Mouse (Mus musculus): ENCODE results near the gene Ctu2. TPM values are rescaled to one million over a fixed set of nuclear protein-coding genes. Genes with fewer than 3 reads are reported as not detected.

The Ctu2 gene
- polyA plus RNA-seq, 1 experiment from 2014 or later: 29.6 TPM

DNA sequence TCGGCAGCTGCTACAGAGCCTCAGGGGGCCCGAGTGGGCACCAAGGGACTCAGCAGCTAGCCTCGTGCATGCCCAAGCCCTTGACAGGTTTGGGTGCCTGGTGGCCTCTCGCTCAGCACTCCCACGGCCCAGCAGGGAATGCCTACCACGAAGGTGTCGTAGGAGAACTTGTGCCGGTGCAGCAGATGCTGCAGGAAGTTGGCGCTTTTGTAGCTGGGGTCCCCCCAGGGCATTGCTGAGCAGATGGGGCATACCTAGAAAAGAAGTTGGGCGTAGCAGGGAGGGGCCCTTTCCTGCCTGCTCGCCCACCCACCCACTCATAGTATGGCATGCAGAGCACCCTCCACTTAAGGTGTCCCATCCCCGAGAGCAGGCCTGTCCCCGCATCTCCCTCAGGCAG, 8.1 kb upstream of the Ctu2 start:
- Histone ChIP-seq H3K27me3 (replicated peaks) (no peaks in the 10 kb centered on the region), H3K9ac (no peak overlapping the region), H3K36me3 (peaks cover 73% of the 10 kb centered on the region), H3K4me2 (no peak overlapping the region), H3K9me3 (no peaks in the 10 kb centered on the region), H3K4me3 (no peak overlapping the region), H3K4me1 (peaks cover 25% of the 10 kb centered on the region), H3K27ac (replicated peaks) (no peak overlapping the region)
- ATAC-seq (ENCODE audit: extremely low read depth, insufficient number of reproducible peaks, low FRiP score, low TSS enrichment): no peak
- 89% methylated on average over 13 of the region's 13 CpGs for WGBS

DNA sequence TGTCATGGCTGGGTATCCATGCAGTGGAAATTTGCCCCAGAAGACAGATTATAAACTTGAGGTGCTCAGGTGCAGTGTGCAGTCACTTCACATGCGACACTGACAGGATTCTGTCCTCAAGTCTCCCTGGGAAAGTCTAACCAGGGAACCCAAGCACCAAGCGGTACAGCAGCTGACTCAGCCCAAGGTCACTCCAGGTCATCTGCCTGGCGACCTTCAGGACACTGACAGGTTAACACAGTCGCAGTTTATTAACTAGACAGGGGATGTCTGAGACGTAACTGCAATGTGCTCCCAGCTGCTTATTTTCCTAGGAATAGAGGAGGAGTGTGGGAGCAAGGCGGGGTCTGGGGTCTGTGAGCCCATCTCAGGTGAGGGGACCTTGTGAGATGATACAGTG, 6.5 kb upstream of the Ctu2 start:
- H3K9me3 ChIP-seq: no peaks in the 10 kb centered on the region
- H3K27me3 ChIP-seq (replicated peaks): no peaks in the 10 kb centered on the region
- no peak overlapping the region for H3K27ac ChIP-seq (replicated peaks)
- 58% methylated on average over 6 of the region's 6 CpGs for WGBS
- no peak overlapping the region for H3K9ac ChIP-seq
- H3K36me3 ChIP-seq: peaks cover 87% of the 10 kb centered on the region
- ATAC-seq (ENCODE audit: extremely low read depth, insufficient number of reproducible peaks, low FRiP score, low TSS enrichment): no peak
- no peak overlapping the region for H3K4me3 ChIP-seq
- H3K4me1 ChIP-seq: peaks cover 16% of the 10 kb centered on the region
- no peak overlapping the region for H3K4me2 ChIP-seq

DNA sequence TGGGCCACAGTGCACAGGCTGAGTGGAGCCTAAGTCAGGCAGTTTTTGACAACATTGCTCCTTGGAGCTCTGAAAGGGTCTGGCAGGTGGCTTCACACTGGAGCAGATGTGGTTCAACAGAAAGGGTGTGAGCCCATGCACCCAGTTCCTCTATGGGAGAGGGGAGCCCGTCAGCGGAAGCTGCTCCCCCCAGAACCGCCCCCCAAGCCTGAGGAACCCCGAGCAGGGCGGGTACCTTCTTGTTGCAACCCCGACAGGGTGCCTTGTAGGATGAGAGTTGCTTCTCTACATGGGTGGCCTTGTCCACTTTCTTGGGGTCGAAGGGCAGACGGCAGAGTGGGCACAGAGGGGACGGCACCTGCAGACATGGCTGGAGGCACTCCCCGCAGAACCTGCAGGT, 6.0 kb upstream of the Ctu2 start:
- Histone ChIP-seq H3K4me2 (no peak overlapping the region), H3K9ac (no peak overlapping the region), H3K36me3 (peaks cover 87% of the 10 kb centered on the region), H3K4me3 (no peak overlapping the region), H3K9me3 (no peaks in the 10 kb centered on the region), H3K27ac (replicated peaks) (no peak overlapping the region), H3K4me1 (peaks cover 16% of the 10 kb centered on the region), H3K27me3 (replicated peaks) (no peaks in the 10 kb centered on the region)
- 87% methylated on average over 10 of the region's 10 CpGs for WGBS
- ATAC-seq (ENCODE audit: extremely low read depth, insufficient number of reproducible peaks, low FRiP score, low TSS enrichment): no peak

DNA sequence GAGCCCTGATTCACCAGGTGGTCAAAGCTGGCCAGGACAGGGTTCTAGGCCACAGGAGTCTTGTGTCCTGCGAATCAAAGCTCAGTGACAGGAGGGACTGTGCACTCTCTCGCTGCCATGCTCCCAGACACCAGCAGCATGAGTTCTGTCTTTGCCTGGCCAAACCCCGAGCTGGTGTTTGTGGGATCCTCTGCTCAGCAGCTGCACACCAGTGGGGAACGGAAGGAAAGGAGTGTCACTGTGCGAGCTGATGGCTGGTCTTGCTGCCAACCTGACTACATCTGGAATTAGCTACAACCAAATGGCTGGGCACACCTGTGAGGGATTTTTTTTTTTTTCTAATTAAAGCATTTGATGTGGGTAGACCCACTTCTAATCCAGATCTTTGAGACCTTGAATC, 5.3 kb upstream of the Ctu2 start:
- no peak overlapping the region for H3K27ac ChIP-seq (replicated peaks)
- 81% methylated on average over 5 of the region's 5 CpGs for WGBS
- no peaks in the 10 kb centered on the region for H3K9me3 ChIP-seq
- no peak overlapping the region for H3K9ac ChIP-seq
- no peak overlapping the region for H3K4me3 ChIP-seq
- H3K4me1 ChIP-seq: peaks cover 16% of the 10 kb centered on the region
- no peaks in the 10 kb centered on the region for H3K27me3 ChIP-seq (replicated peaks)
- ATAC-seq (ENCODE audit: extremely low read depth, insufficient number of reproducible peaks, low FRiP score, low TSS enrichment): no peak
- H3K36me3 ChIP-seq: peaks cover 80% of the 10 kb centered on the region
- no peak overlapping the region for H3K4me2 ChIP-seq

DNA sequence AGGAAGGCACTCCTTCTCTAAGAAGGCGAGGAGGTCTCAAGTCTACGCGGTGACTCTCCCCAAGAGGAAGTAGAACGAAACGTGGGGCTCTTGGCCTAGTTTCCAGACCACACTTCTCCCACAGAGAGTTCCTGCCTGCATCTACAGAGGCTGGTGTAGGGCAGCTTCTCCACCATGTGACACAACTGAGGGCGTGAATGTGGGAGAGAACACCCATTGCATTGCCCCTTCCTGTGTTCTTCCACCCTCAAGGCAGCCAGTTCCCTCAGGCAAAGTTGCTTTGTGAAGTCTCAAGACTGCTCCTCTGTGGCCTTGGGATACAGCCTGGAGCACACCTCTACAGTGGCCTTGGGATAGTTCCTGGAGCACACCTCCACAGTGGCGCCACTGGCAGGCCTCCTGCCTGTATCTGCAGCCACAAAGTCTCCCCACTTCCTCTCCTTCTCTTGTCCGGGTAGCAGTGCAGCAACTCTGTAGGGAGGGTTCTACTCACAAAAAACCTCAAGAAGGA, 2.0 kb upstream of the Ctu2 start:
- Histone ChIP-seq H3K4me1 (peaks cover 25% of the 10 kb centered on the region), H3K27ac (replicated peaks) (0 out of 2 replicates have a peak overlapping the region, but pooled peaks have one; percentile 90), H3K36me3 (peaks cover 63% of the 10 kb centered on the region), H3K9me3 (no peaks in the 10 kb centered on the region), H3K27me3 (replicated peaks) (no peaks in the 10 kb centered on the region), H3K4me2 (peak overlapping the region; percentile 92), H3K4me3 (peak overlapping the region; percentile 99; the same call in 1 of the 2 replicates), H3K9ac (peak overlapping the region; percentile 98)
- no peak for ATAC-seq (ENCODE audit: extremely low read depth, insufficient number of reproducible peaks, low FRiP score, low TSS enrichment)
- 79% methylated on average over 8 of the region's 8 CpGs for WGBS

DNA sequence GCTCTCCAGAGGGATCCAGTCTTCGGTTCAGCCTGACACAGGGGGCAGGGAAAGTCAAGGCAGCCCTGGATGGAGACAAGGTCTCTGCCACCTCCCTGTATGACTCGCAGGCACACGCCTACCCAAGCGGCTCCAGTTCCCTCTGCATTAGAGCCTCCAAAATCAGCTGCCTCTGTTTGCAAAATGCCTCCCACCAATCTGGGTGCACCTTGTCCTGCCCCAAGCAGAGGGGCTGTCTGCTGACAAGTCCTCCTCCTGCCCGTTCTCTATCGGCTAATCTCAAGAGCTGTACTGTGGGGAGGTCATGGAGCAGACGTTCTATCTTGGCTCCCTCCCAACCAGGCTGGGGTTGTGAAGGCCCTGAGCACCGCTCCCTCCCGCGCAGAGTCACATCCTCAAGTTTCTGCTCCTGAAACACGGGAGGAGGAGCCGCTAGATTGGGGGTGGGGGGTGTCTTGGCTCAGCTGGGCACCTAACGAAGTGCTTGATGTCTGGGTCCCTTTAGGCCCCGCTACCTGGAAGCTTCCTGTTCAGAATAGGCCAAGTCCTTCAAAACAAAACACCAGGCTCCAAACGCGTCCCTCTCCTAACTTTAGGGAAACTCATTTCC, 887 bp upstream of the Ctu2 start:
- peak overlapping the region; percentile 99 for H3K4me3 ChIP-seq
- H3K27me3 ChIP-seq (replicated peaks): no peaks in the 10 kb centered on the region
- WGBS: 4% methylated on average over 16 of the region's 16 CpGs
- H3K9ac ChIP-seq: peak overlapping the region; percentile 98
- peak overlapping the region; percentile 92 for H3K4me2 ChIP-seq
- peaks cover 63% of the 10 kb centered on the region for H3K36me3 ChIP-seq
- peaks cover 25% of the 10 kb centered on the region for H3K4me1 ChIP-seq
- no peaks in the 10 kb centered on the region for H3K9me3 ChIP-seq
- ATAC-seq (ENCODE audit: extremely low read depth, insufficient number of reproducible peaks, low FRiP score, low TSS enrichment): no peak
- peak overlapping the region; percentile 90 for H3K27ac ChIP-seq (replicated peaks)

- no peak overlapping the region for H3K9ac ChIP-seq
- 92% methylated on average over 8 of the region's 8 CpGs for WGBS
Observed at GRCm38 (mm10) chr8:122482448-122482847, 6.5 kb downstream of the Ctu2 start.

GRCm38 (mm10) chr8:122483877-122484276, 7.9 kb downstream of the Ctu2 start:
- ATAC-seq (ENCODE audit: extremely low read depth, insufficient number of reproducible peaks, low FRiP score, low TSS enrichment): no peak
- Histone ChIP-seq H3K36me3 (peaks cover 99% of the 10 kb centered on the region), H3K27me3 (replicated peaks) (no peaks in the 10 kb centered on the region), H3K9me3 (no peaks in the 10 kb centered on the region), H3K27ac (replicated peaks) (no peak overlapping the region), H3K4me3 (no peak overlapping the region), H3K4me1 (no peaks in the 10 kb centered on the region), H3K4me2 (no peak overlapping the region), H3K9ac (no peak overlapping the region)
- WGBS: 97% methylated on average over 7 of the region's 7 CpGs

More at GRCm38 (mm10) chr8:122482448-122482847, 6.5 kb downstream of the Ctu2 start:
- no peaks in the 10 kb centered on the region for H3K4me1 ChIP-seq
- H3K36me3 ChIP-seq: peaks cover 99% of the 10 kb centered on the region
- H3K4me2 ChIP-seq: no peak overlapping the region
- no peaks in the 10 kb centered on the region for H3K9me3 ChIP-seq
- H3K27ac ChIP-seq (replicated peaks): no peak overlapping the region
- H3K27me3 ChIP-seq (replicated peaks): no peaks in the 10 kb centered on the region
- ATAC-seq (ENCODE audit: extremely low read depth, insufficient number of reproducible peaks, low FRiP score, low TSS enrichment): no peak
- no peak overlapping the region for H3K4me3 ChIP-seq

DNA sequence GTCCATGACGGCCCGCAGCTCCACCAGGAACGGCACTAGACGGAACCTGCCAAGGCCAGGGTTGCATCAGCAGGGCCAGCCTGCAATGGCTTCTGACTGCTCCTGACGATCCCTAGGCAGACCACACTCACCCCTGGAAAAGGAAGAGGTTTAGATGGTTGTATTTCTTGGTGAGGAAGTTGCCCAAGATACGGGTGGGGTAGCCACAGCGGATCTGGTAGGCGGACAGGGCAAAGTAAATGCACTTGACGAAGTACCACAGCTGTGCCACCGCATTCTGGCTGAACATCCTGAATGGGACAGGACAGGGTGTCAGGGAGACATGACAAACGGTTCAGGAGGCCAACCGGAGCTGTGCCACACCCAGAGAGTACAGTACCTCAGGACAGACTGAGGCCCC, 8.9 kb downstream of the Ctu2 start:
- Histone ChIP-seq H3K9me3 (no peaks in the 10 kb centered on the region), H3K9ac (no peak overlapping the region), H3K36me3 (peaks cover 99% of the 10 kb centered on the region), H3K4me3 (no peak overlapping the region), H3K27ac (replicated peaks) (no peak overlapping the region), H3K27me3 (replicated peaks) (no peaks in the 10 kb centered on the region), H3K4me2 (no peak overlapping the region), H3K4me1 (no peaks in the 10 kb centered on the region)
- WGBS: 91% methylated on average over 12 of the region's 12 CpGs
- no peak for ATAC-seq (ENCODE audit: extremely low read depth, insufficient number of reproducible peaks, low FRiP score, low TSS enrichment)

DNA sequence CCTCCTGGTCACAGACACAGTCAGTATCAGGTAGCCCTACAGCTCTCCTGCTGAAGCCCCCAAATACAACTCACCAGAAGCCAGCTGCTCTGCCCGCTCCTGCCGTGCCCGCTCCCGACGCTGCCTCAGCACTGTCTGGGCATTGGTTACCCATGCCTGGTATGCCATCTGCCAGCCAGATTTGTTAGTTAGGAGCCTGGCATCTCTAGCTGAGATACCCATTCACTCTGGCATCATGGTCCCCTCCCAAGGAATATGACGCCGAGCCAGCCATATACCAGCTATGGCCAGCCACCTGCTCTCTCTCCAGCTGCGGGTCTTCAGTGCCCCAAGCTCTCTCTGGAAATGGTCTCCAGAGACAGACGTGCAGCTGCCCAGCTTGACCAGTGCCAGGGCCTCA, 12.4 kb downstream of the Ctu2 start:
- Histone ChIP-seq H3K27ac (replicated peaks) (no peak overlapping the region), H3K36me3 (peaks cover 97% of the 10 kb centered on the region), H3K9me3 (no peaks in the 10 kb centered on the region), H3K27me3 (replicated peaks) (no peaks in the 10 kb centered on the region), H3K4me1 (no peaks in the 10 kb centered on the region), H3K4me2 (no peak overlapping the region), H3K4me3 (no peak overlapping the region), H3K9ac (no peak overlapping the region)
- 94% methylated on average over 9 of the region's 9 CpGs for WGBS
- no peak for ATAC-seq (ENCODE audit: extremely low read depth, insufficient number of reproducible peaks, low FRiP score, low TSS enrichment)

- Histone ChIP-seq H3K4me1 (no peaks in the 10 kb centered on the region), H3K9me3 (no peaks in the 10 kb centered on the region)
Observed at GRCm38 (mm10) chr8:122497016-122497734, 21.2 kb downstream of the Ctu2 start.

More at GRCm38 (mm10) chr8:122497016-122497734, 21.2 kb downstream of the Ctu2 start:
- H3K4me3 ChIP-seq: no peak overlapping the region
- H3K27me3 ChIP-seq (replicated peaks): no peaks in the 10 kb centered on the region
- H3K27ac ChIP-seq (replicated peaks): peak overlapping the region; percentile 48; the same call in 1 of the 2 replicates
- 81% methylated on average over 12 of the region's 12 CpGs for WGBS
- peaks cover 93% of the 10 kb centered on the region for H3K36me3 ChIP-seq
- H3K9ac ChIP-seq: no peak overlapping the region
- H3K4me2 ChIP-seq: no peak overlapping the region
- ATAC-seq (ENCODE audit: extremely low read depth, insufficient number of reproducible peaks, low FRiP score, low TSS enrichment): no peak

Measured in heart, embryonic 13.5 days (tissue).